Mouse (Mus musculus) liver, adult 2 months (tissue): ENCODE data around the gene Fbxl17. TPM values are rescaled to one million over a fixed set of nuclear protein-coding genes. Genes with fewer than 3 reads are reported as not detected.

ENCODE experiments used
- DNase-seq: peaks from one replicate; pipeline ENCODE4 v3.0.0-alpha.2; 2011; ENCODE audit warnings: low read depth, low spot score; ENCODE audit errors: extremely low read depth
- H3K27ac ChIP-seq: fragments of 200-500 bp; replicated peaks from 2 replicates; pipeline ENCODE4 v1.5.1; 2012; ENCODE audit warnings: low read depth, mild to moderate bottlenecking, control low read depth, inconsistent platforms, low read length; ENCODE audit not compliant: insufficient read depth
- H3K27me3 ChIP-seq: fragments of 200-500 bp; 2 replicates; pipeline ENCODE4 v1.6.1; 2012; ENCODE audit warnings: mild to moderate bottlenecking, moderate library complexity, low read length, inconsistent platforms; ENCODE audit not compliant: control insufficient read depth, insufficient read depth
- H3K36me3 ChIP-seq: fragments of 200-500 bp; 2 replicates; pipeline ENCODE4 v1.6.1; 2012; ENCODE audit warnings: low read length, inconsistent platforms; ENCODE audit not compliant: control insufficient read depth, insufficient read depth
- H3K4me1 ChIP-seq: fragments of 200-500 bp; 2 replicates; pipeline ENCODE4 v1.6.1; 2011; ENCODE audit warnings: low read length; ENCODE audit not compliant: control insufficient read depth, insufficient read depth
- H3K4me3 ChIP-seq: fragments of 200-500 bp; 2 replicates; pipeline ENCODE4 v1.5.1; 2011; ENCODE audit warnings: low read depth, mild to moderate bottlenecking, control low read depth, low read length, moderate library complexity; ENCODE audit not compliant: insufficient read depth
- H3K79me2 ChIP-seq: fragments of 200-500 bp; 2 replicates; pipeline ENCODE4 v1.6.1; 2012; ENCODE audit warnings: inconsistent platforms, mild to moderate bottlenecking, low read length, moderate library complexity; ENCODE audit not compliant: control insufficient read depth, insufficient read depth
- H3K9ac ChIP-seq: fragments of 200-500 bp; 2 replicates; pipeline ENCODE4 v1.6.1; 2012; ENCODE audit warnings: low read depth, mild to moderate bottlenecking, control low read depth, inconsistent platforms, low read length
- CTCF ChIP-seq: fragments of 200-500 bp; IDR thresholded peaks from 2 replicates; pipeline ENCODE4 v1.5.1; 2011; ENCODE audit warnings: low read depth, low read length, control low read depth
- POLR2A ChIP-seq: fragments of 200-500 bp; IDR thresholded peaks from 2 replicates; pipeline ENCODE4 v1.6.1; 2011; ENCODE audit warnings: low read length, control low read depth; ENCODE audit not compliant: insufficient read depth; ENCODE audit errors: extremely low read depth
- WGBS: fragments of 180-500 bp; shearing (Covaris S2); methylation state at CpG from one replicate; pipeline ENCODE4 v1.1.7; 2018; 5-methylcytosine and 5-hydroxymethylcytosine counted together
- polyA plus RNA-seq: library from polyadenylated mRNA; depleted of rRNA; stranded (reverse); fragments of >200 nt; gene quantifications from 2 replicates; pipeline ENCODE4 v1.2.3, GENCODE M21; 2012
- total RNA-seq: library from RNA; depleted of rRNA; stranded (reverse); fragments of >200 nt; gene quantifications from 2 replicates; pipeline ENCODE4 v1.2.3, GENCODE M21; 2014

The Fbxl17 gene
- total and polyA plus RNA-seq, 2 experiments = 5.4 to 12.2 TPM

- Histone ChIP-seq H3K4me3 (no peak overlapping the region), H3K36me3 (no peaks in the 10 kb centered on the region), H3K27me3 (no peaks in the 10 kb centered on the region), H3K27ac (no peak overlapping the region), H3K9ac (no peak overlapping the region), H3K79me2 (peaks cover 5% of the 10 kb centered on the region; the same call in 1 of the 2 replicates), H3K4me1 (no peaks in the 10 kb centered on the region; the same call in 1 of the 2 replicates)
- 84% methylated on average over 3 of the region's 3 CpGs for WGBS
- TF ChIP-seq CTCF (no peak), POLR2A (no peak)
- peak; percentile 40 for DNase-seq
These were observed 128.8 kb downstream of the Fbxl17 start for GRCm38 (mm10) chr17:63370977-63371376.

- 81% methylated on average over 8 of the region's 8 CpGs for WGBS
- TF ChIP-seq CTCF (no peak), POLR2A (no peak)
- H3K4me3 ChIP-seq = no peak overlapping the region
- DNase-seq = no peak
- no peaks in the 10 kb centered on the region; the same call in 1 of the 2 replicates for H3K4me1 ChIP-seq
- peaks cover 6% of the 10 kb centered on the region; the same call in 1 of the 2 replicates for H3K79me2 ChIP-seq
- H3K36me3 ChIP-seq = no peaks in the 10 kb centered on the region
- no peak overlapping the region for H3K27ac ChIP-seq
- no peak overlapping the region for H3K9ac ChIP-seq
- no peaks in the 10 kb centered on the region for H3K27me3 ChIP-seq
These were observed 130.0 kb downstream of the Fbxl17 start for GRCm38 (mm10) chr17:63369631-63370310.

GRCm38 (mm10) chr17:63367476-63367875 is 132.3 kb downstream of the Fbxl17 start:
- no peak overlapping the region for H3K9ac ChIP-seq
- WGBS = 90% methylated on average over 6 of the region's 6 CpGs
- H3K27me3 ChIP-seq = no peaks in the 10 kb centered on the region
- no peaks in the 10 kb centered on the region; the same call in 1 of the 2 replicates for H3K4me1 ChIP-seq
- H3K79me2 ChIP-seq = peaks cover 9% of the 10 kb centered on the region; the same call in 1 of the 2 replicates
- no peak overlapping the region for H3K27ac ChIP-seq
- TF ChIP-seq POLR2A (no peak), CTCF (no peak)
- no peak for DNase-seq
- no peak overlapping the region for H3K4me3 ChIP-seq
- H3K36me3 ChIP-seq = no peaks in the 10 kb centered on the region

GRCm38 (mm10) chr17:63366045-63366444 is 133.8 kb downstream of the Fbxl17 start:
- Histone ChIP-seq H3K9ac (no peak overlapping the region), H3K4me3 (no peak overlapping the region), H3K27me3 (no peaks in the 10 kb centered on the region), H3K4me1 (peaks cover 6% of the 10 kb centered on the region; the same call in 1 of the 2 replicates), H3K79me2 (peaks cover 9% of the 10 kb centered on the region; the same call in 1 of the 2 replicates), H3K36me3 (no peaks in the 10 kb centered on the region), H3K27ac (no peak overlapping the region)
- WGBS = 82% methylated on average over 11 of the region's 11 CpGs
- no peak for DNase-seq
- TF ChIP-seq POLR2A (no peak), CTCF (no peak)

DNA sequence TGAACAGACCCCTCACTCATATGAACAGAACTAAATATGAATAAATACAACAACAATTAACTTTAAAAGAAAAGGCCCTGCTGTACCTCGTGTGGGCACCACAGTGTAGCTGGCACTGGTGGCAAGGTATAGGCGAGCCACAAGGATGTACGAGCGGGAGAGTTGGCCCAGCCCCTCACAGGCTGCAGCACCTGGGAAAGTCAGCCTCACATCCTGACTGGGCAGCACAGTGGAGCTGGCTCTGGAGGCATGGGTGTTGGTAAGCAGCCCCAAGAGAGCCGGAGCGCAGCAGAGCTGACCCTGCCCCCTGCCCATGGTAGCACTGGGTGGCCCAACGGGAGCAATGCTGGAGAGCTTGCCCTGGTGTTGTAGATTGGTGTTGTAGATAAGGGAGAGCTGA is 135.2 kb downstream of the Fbxl17 start:
- Histone ChIP-seq H3K4me3 (no peak overlapping the region), H3K4me1 (peaks cover 6% of the 10 kb centered on the region; the same call in 1 of the 2 replicates), H3K36me3 (no peaks in the 10 kb centered on the region), H3K27ac (no peak overlapping the region), H3K79me2 (peaks cover 9% of the 10 kb centered on the region; the same call in 1 of the 2 replicates), H3K9ac (no peak overlapping the region), H3K27me3 (no peaks in the 10 kb centered on the region)
- DNase-seq = no peak
- TF ChIP-seq POLR2A = no peak
- no peak for TF ChIP-seq CTCF
- 97% methylated on average over 7 of the region's 7 CpGs for WGBS

GRCm38 (mm10) chr17:63362196-63362595 is 137.6 kb downstream of the Fbxl17 start:
- DNase-seq = peak; percentile 65
- Histone ChIP-seq H3K36me3 (no peaks in the 10 kb centered on the region), H3K27ac (peak overlapping the region; percentile 58), H3K27me3 (no peaks in the 10 kb centered on the region), H3K4me1 (peaks cover 13% of the 10 kb centered on the region), H3K9ac (0 out of 2 replicates have a peak overlapping the region, but pooled peaks have one; percentile 3), H3K4me3 (no peak overlapping the region), H3K79me2 (peaks cover 9% of the 10 kb centered on the region; the same call in 1 of the 2 replicates)
- TF ChIP-seq POLR2A (no peak), CTCF (no peak)
- WGBS = 33% methylated on average over 3 of the region's 3 CpGs
